Mouse (Mus musculus): ENCODE results near the gene Znrd1as.
"Not testable (repeated sequence)": the region's sequence is repeated elsewhere in the genome, so short reads cannot be mapped to it uniquely, and the experiment has no call there.

The Znrd1as gene

GRCm38 (mm10) chr17:36950981-36951947, 7.1 kb upstream of the Znrd1as start, which contains the start of gene Ppp1r11:
Ppp1r11 (minus strand) TSS chr17:36951741.
- peak; percentile 95 for DNase-seq (ENCODE audit: low spot score in 2 of 2)

GRCm38 (mm10) chr17:36952631-36953030, 5.8 kb upstream of the Znrd1as start:
- DNase-seq (ENCODE audit: low spot score in 2 of 2), result no peak

GRCm38 (mm10) chr17:36953062-36953461, 5.3 kb upstream of the Znrd1as start:
- DNase-seq (ENCODE audit: low spot score in 2 of 2), result no peak

- no peak for DNase-seq (ENCODE audit: low spot score in 2 of 2)
Measured at GRCm38 (mm10) chr17:36958884-36959283, 492 bp downstream of the Znrd1as start.

GRCm38 (mm10) chr17:36961125-36961524, 2.7 kb downstream of the Znrd1as start:
- no peak for DNase-seq (ENCODE audit: low spot score in 2 of 2)

GRCm38 (mm10) chr17:36966875-36967274, 8.5 kb downstream of the Znrd1as start:
- DNase-seq (ENCODE audit: low spot score in 2 of 2), result no peak

- DNase-seq (ENCODE audit: low spot score in 2 of 2), result no peak
Measured at GRCm38 (mm10) chr17:36970316-36970890, 12.0 kb downstream of the Znrd1as start.

- DNase-seq (ENCODE audit: low spot score in 2 of 2), result no peak
Measured at GRCm38 (mm10) chr17:36971172-36971850, 12.9 kb downstream of the Znrd1as start.

GRCm38 (mm10) chr17:36972791-36973190, 14.4 kb downstream of the Znrd1as start:
- no peak for DNase-seq (ENCODE audit: low spot score in 2 of 2)

GRCm38 (mm10) chr17:36973271-36973787, 14.9 kb downstream of the Znrd1as start:
- DNase-seq (ENCODE audit: low spot score in 2 of 2), result no peak

- no peak for DNase-seq (ENCODE audit: low spot score in 2 of 2)
Measured at GRCm38 (mm10) chr17:36981221-36981813, 22.9 kb downstream of the Znrd1as start, which contains the start of gene 2410137M14Rik. 2410137M14Rik (minus strand) TSS chr17:36981237.

GRCm38 (mm10) chr17:36981845-36982244, 23.5 kb downstream of the Znrd1as start:
- DNase-seq (ENCODE audit: low spot score in 2 of 2), result no peak

GRCm38 (mm10) chr17:36982253-36983155, 24.1 kb downstream of the Znrd1as start:
- no peak for DNase-seq (ENCODE audit: low spot score in 2 of 2)

GRCm38 (mm10) chr17:36988475-36988874, 30.1 kb downstream of the Znrd1as start:
- no peak for DNase-seq (ENCODE audit: low spot score in 2 of 2)

- DNase-seq (ENCODE audit: low spot score in 2 of 2), result no peak
Measured at GRCm38 (mm10) chr17:36989437-36989836, 31.0 kb downstream of the Znrd1as start, which contains the start of gene H2-M5. H2-M5 (minus strand) TSS chr17:36989537.

GRCm38 (mm10) chr17:36990630-36991029, 32.2 kb downstream of the Znrd1as start:
- DNase-seq (ENCODE audit: low spot score in 2 of 2), result not testable (repeated sequence)

GRCm38 (mm10) chr17:36992336-36993104, 34.1 kb downstream of the Znrd1as start:
- no peak for DNase-seq (ENCODE audit: low spot score in 2 of 2)

GRCm38 (mm10) chr17:36993770-36994325, 35.5 kb downstream of the Znrd1as start:
- DNase-seq (ENCODE audit: low spot score in 2 of 2), result no peak

- DNase-seq (ENCODE audit: low spot score in 2 of 2), result no peak
Measured at GRCm38 (mm10) chr17:36994528-36994927, 36.1 kb downstream of the Znrd1as start.
